In genomic region chr11:57656602-57657275, GRCm38 (mm10) we compare ENCODE assay signal across 13 mouse cellular contexts. TPM values are rescaled to one million over a fixed set of nuclear protein-coding genes. Genes with fewer than 3 reads are reported as not detected.
DNase-seq lines count a peak whose midpoint lies in the region; ATAC-seq and TF ChIP-seq lines count a peak whose summit lies in the region.
"Had no signal": no experiment of that assay in that cellular context is flagged by ENCODE, and none has a peak within 500 bp of the region (broad histone marks: within the 10 kb centered on the region; RNA-seq: fewer than 3 reads in every experiment).

No protein-coding gene starts in this region.

- no peak overlapping the region for H3K27ac ChIP-seq in gastrocnemius, adult 2 months
- H3K27ac ChIP-seq in midbrain, embryonic 10.5 days (replicated peaks) = peak overlapping the region; percentile 55; the same call in 1 of the 2 replicates
- H3K27ac ChIP-seq in midbrain, embryonic 15.5 days = no peak overlapping the region
- no peak overlapping the region for H3K27ac ChIP-seq in forebrain, postnatal 0 days (ENCODE audit: low read depth, low read length)
- H3K27ac ChIP-seq in liver, postnatal 0 days (ENCODE audit: low read depth) = peak overlapping the region; percentile 45; the same call in 1 of the 2 replicates
- H3K27ac ChIP-seq: heart, adult 2 months; midbrain, embryonic 13.5 days had no signal

- no peak overlapping the region for H3K4me2 ChIP-seq in midbrain, embryonic 15.5 days
- no peak overlapping the region for H3K4me2 ChIP-seq in forebrain, postnatal 0 days (ENCODE audit: low read depth)
- H3K4me2 ChIP-seq in liver, postnatal 0 days (ENCODE audit: low read depth, low read length) = peak overlapping the region; percentile 62
- H3K4me2 ChIP-seq: lung, embryonic 14.5 days; midbrain, embryonic 13.5 days had no signal

- TF ChIP-seq EP300 in liver, postnatal 0 days (IDR thresholded peaks at IDR 0.05; ENCODE audit: low read depth) = no peak

- H3K9me3 ChIP-seq in midbrain, embryonic 10.5 days (replicated peaks) = no peaks in the 10 kb centered on the region
- H3K9me3 ChIP-seq in midbrain, embryonic 15.5 days = no peaks in the 10 kb centered on the region
- no peaks in the 10 kb centered on the region for H3K9me3 ChIP-seq in forebrain, postnatal 0 days (ENCODE audit: low read length)
- H3K9me3 ChIP-seq in liver, postnatal 0 days (ENCODE audit: low read length) = no peaks in the 10 kb centered on the region
- H3K9me3 ChIP-seq: midbrain, embryonic 13.5 days had no signal

- WGBS in midbrain, embryonic 10.5 days = 70% methylated on average over 8 of the region's 8 CpGs
- WGBS in midbrain, embryonic 15.5 days = 60% methylated on average over 8 of the region's 8 CpGs
- 43% methylated on average over 8 of the region's 8 CpGs for WGBS in forebrain, postnatal 0 days
- 66% methylated on average over 8 of the region's 8 CpGs for WGBS in liver, postnatal 0 days (ENCODE audit: insufficient replicate concordance)

- peak; percentile 22 for DNase-seq in gastrocnemius, adult 2 months
- no peak for DNase-seq in gastrocnemius, adult 18-20 months (ENCODE audit: low spot score)
- DNase-seq in midbrain, embryonic 10.5 days (ENCODE audit: low spot score) = no peak
- no peak for DNase-seq in forebrain, postnatal 0 days
- DNase-seq in liver, postnatal 0 days = no peak
- no peak for DNase-seq in left cerebral cortex, adult 9 months (ENCODE audit: low spot score in 2 of 2)
- DNase-seq: kidney, adult 2 months; lung, embryonic 14.5 days; right cerebral cortex, postnatal 4 days had no signal

- ATAC-seq in midbrain, embryonic 15.5 days (replicated peaks) = no peak
- peak; percentile 14; the same call in 1 of the 2 replicates for ATAC-seq in forebrain, postnatal 0 days
- no peak for ATAC-seq in liver, postnatal 0 days
- ATAC-seq in CD4-positive, CD25-positive, alpha-beta regulatory T cell, adult 4 months = no peak
- ATAC-seq: midbrain, embryonic 13.5 days had no signal

- H3K4me1 ChIP-seq in midbrain, embryonic 10.5 days = peaks cover 74% of the 10 kb centered on the region
- H3K4me1 ChIP-seq in midbrain, embryonic 15.5 days = peaks cover 16% of the 10 kb centered on the region
- no peaks in the 10 kb centered on the region for H3K4me1 ChIP-seq in forebrain, postnatal 0 days (ENCODE audit: insufficient read depth)
- H3K4me1 ChIP-seq in liver, postnatal 0 days (ENCODE audit: insufficient read depth) = peaks cover 77% of the 10 kb centered on the region

- no peak overlapping the region for H3K4me3 ChIP-seq in gastrocnemius, adult 2 months
- H3K4me3 ChIP-seq in midbrain, embryonic 10.5 days = no peak overlapping the region
- H3K4me3 ChIP-seq in midbrain, embryonic 15.5 days = no peak overlapping the region
- H3K4me3 ChIP-seq in forebrain, postnatal 0 days (ENCODE audit: low read depth, low read length) = no peak overlapping the region
- H3K4me3 ChIP-seq in liver, postnatal 0 days (ENCODE audit: low read depth, low read length) = no peak overlapping the region
- H3K4me3 ChIP-seq: heart, adult 2 months; midbrain, embryonic 13.5 days had no signal

- intact Hi-C loops in gastrocnemius, adult 2 months (cut with DNase I) = no loop called here

- H3K27me3 ChIP-seq in midbrain, embryonic 10.5 days (ENCODE audit: low read depth, poor library complexity, severe bottlenecking) = peaks cover 13% of the 10 kb centered on the region
- no peaks in the 10 kb centered on the region for H3K27me3 ChIP-seq in midbrain, embryonic 15.5 days (replicated peaks)
- no peaks in the 10 kb centered on the region for H3K27me3 ChIP-seq in forebrain, postnatal 0 days (ENCODE audit: insufficient read depth, low read length)
- H3K27me3 ChIP-seq in liver, postnatal 0 days (ENCODE audit: insufficient read depth, low read length) = no peaks in the 10 kb centered on the region

- H3K36me3 ChIP-seq in midbrain, embryonic 10.5 days = 0 out of 2 replicates have a peak, but pooled peaks cover 8% of the 10 kb centered on the region
- H3K36me3 ChIP-seq in midbrain, embryonic 15.5 days (replicated peaks) = no peaks in the 10 kb centered on the region
- no peaks in the 10 kb centered on the region for H3K36me3 ChIP-seq in forebrain, postnatal 0 days (ENCODE audit: insufficient read depth)
- no peaks in the 10 kb centered on the region; the same call in 1 of the 2 replicates for H3K36me3 ChIP-seq in liver, postnatal 0 days (replicated peaks; ENCODE audit: insufficient read depth, low read length)
- H3K36me3 ChIP-seq: midbrain, embryonic 13.5 days had no signal

- no peak overlapping the region for H3K9ac ChIP-seq in midbrain, embryonic 15.5 days
- H3K9ac ChIP-seq in forebrain, postnatal 0 days = no peak overlapping the region
- no peak overlapping the region; the same call in 1 of the 2 replicates for H3K9ac ChIP-seq in liver, postnatal 0 days (replicated peaks)
- H3K9ac ChIP-seq: lung, embryonic 14.5 days; midbrain, embryonic 13.5 days had no signal

- no peak for TF ChIP-seq CTCF in gastrocnemius, adult 2 months (IDR thresholded peaks at IDR 0.05)
- TF ChIP-seq CTCF in forebrain, postnatal 0 days (IDR thresholded peaks at IDR 0.05; ENCODE audit: low read depth) = no peak
- TF ChIP-seq CTCF in liver, postnatal 0 days (IDR thresholded peaks at IDR 0.05; ENCODE audit: low read depth) = no peak

RNA-seq across cellular contexts. Expression of gene Galnt10, which starts 11.5 kb away (rescaled TPM):
- 1 to 10 TPM; 5.1 to 6.4 TPM for total RNA-seq in gastrocnemius, adult 2 months (2021)
- 1 to 10 TPM; 4.0 to 4.2 TPM for total RNA-seq in gastrocnemius, adult 18-20 months (2021)
- polyA plus RNA-seq in midbrain, embryonic 10.5 days (2016; fragmentation: Nextera tagmentation; extraction: Ambion mirVana) = 28.1 and 30.7 TPM in 2 replicates
- polyA plus RNA-seq in midbrain, embryonic 15.5 days (2015; fragmentation: Nextera tagmentation; extraction: Ambion mirVana) = 16.4 and 16.5 TPM in 2 replicates
- total RNA-seq in forebrain, postnatal 0 days (2014; rRNA removed) = 14.5 and 20.7 TPM in 2 replicates
- polyA plus RNA-seq in forebrain, postnatal 0 days (2015; fragmentation: Nextera tagmentation; extraction: Ambion mirVana) = 8.0 and 9.5 TPM in 2 replicates
- 6.5 and 8.2 TPM in 2 replicates for polyA plus RNA-seq in liver, postnatal 0 days (2015; fragmentation: Nextera tagmentation; extraction: Ambion mirVana)
- 1 to 10 TPM; 7.4 to 8.3 TPM for polyA plus RNA-seq in CD4-positive, CD25-positive, alpha-beta regulatory T cell, adult 4 months (2017; shearing (Covaris generic))

Comparison
In these comparisons a context has a peak if more than half of its experiments do, and no peak if none do; other contexts are left out.
1. H3K27ac ChIP-seq: peak in midbrain, embryonic 10.5 days (single experiment) and liver, postnatal 0 days (single experiment); none in gastrocnemius, adult 2 months (single experiment), midbrain, embryonic 15.5 days (single experiment) and forebrain, postnatal 0 days (single experiment).